Mouse (Mus musculus): ENCODE data around the gene Plac8.

DNA sequence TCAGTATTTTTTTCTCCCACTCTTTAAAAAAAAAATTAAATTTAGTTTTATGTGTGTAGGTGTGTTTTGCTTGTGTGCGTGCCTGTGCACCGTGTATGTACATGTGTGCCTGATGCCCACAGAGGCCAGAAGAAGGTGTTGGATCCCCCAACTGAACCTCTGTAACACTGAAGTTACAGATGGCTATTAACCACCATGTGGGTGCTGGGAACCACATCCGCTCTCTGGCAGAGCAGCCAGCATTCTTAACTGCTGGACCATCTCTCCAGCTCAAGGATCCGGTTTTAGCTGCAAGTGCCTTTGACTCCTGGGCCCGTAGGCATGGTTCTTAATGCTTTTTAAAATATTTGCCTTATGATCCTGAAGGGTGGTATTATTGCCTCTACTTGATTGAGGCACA, 1.2 kb upstream of the Plac8 start:
- no peak for TF ChIP-seq EP300 (IDR thresholded peaks at IDR 0.05; ENCODE audit: low read depth)
- no peak for TF ChIP-seq CTCF (IDR thresholded peaks at IDR 0.05; ENCODE audit: low read depth)

Data from heart, postnatal 0 days (tissue).